ENCODE assay signal across 14 mouse cellular contexts in the genomic region with DNA sequence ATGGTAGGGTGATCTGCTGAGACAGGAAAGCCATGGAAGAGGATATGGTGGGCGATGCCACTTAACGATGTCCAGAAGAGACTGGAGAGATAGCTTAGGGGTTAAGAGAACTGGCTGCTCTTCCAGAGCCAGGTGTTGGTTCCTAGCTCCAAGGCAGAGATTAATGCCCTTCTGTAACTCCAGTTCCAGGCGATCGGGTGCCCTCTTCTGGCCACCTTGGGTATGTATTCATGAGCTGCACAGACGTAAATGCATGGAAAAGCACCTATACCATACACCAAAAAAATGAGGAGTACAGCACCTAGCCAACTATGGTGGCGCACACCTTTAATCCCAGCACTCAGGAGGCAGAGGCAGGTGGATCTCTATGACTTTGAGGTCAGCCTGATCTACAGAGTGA. TPM values are rescaled to one million over a fixed set of nuclear protein-coding genes. Genes with fewer than 3 reads are reported as not detected.
DNase-seq lines count a peak whose midpoint lies in the region; TF ChIP-seq lines count a peak whose summit lies in the region.
"Had no signal": no experiment of that assay in that cellular context is flagged by ENCODE, and none has a peak within 500 bp of the region (broad histone marks: within the 10 kb centered on the region; RNA-seq: fewer than 3 reads in every experiment).

No protein-coding gene starts in this region.

- TF ChIP-seq POLR2A in brain, embryonic 14.5 days (IDR thresholded peaks at IDR 0.05; ENCODE audit: borderline replicate concordance, extremely low read depth, insufficient read depth, insufficient read length, poor library complexity, severe bottlenecking): no peak

- no peak overlapping the region for H3K27ac ChIP-seq in layer of hippocampus, adult 2 months
- H3K27ac ChIP-seq: forebrain, embryonic 10.5 days; hindbrain, embryonic 10.5 days; liver, embryonic 13.5 days had no signal

- DNase-seq in layer of hippocampus, adult 2 months (ENCODE audit: low spot score in 2 of 2): no peak
- no peak for DNase-seq in layer of hippocampus, adult 8-10 months (ENCODE audit: low spot score in 2 of 2)
- DNase-seq in thymus, postnatal 14 days: peak; percentile 38
- no peak for DNase-seq in thymus, adult 18-20 months
- DNase-seq in brain, embryonic 14.5 days (ENCODE audit: low read depth): no peak
- DNase-seq in neural tube, embryonic 10.5 days (ENCODE audit: extremely low spot score, low spot score): no peak
- DNase-seq in adrenal gland, adult 8-10 months: no peak
- no peak for DNase-seq in right cerebral cortex, postnatal 14 days
- DNase-seq: adrenal gland, postnatal 10 days; cerebellum, adult 11 months; liver, embryonic 13.5 days had no signal

- TF ChIP-seq CTCF in layer of hippocampus, adult 2 months (conservative IDR thresholded peaks at IDR 0.05): peak; percentile 45
- TF ChIP-seq CTCF in brain, embryonic 14.5 days (IDR thresholded peaks at IDR 0.05; ENCODE audit: borderline replicate concordance, extremely low read depth, insufficient read depth, insufficient read length): peak; percentile 43; the same call in 1 of the 2 replicates

- no peak overlapping the region for H3K4me3 ChIP-seq in layer of hippocampus, adult 2 months
- H3K4me3 ChIP-seq: forebrain, embryonic 10.5 days; heart, embryonic 12.5 days; hindbrain, embryonic 10.5 days; liver, embryonic 13.5 days had no signal

RNA-seq across cellular contexts. Expression of gene Furin, which starts 19.5 kb away (rescaled TPM):
- 10 to 100 TPM; 39.4 to 40.6 TPM for total RNA-seq in layer of hippocampus, adult 2 months (2021)
- 10 to 100 TPM; 36.1 to 43.8 (median 39.7) TPM for total RNA-seq in layer of hippocampus, adult 8-10 months (2022)
- 13.3 and 22.8 TPM in 2 replicates for polyA plus RNA-seq in brain, embryonic 14.5 days (2012; rRNA removed)
- total RNA-seq in adrenal gland, adult 8-10 months (2022): 100 to 1,000 TPM; 153 to 192 (median 166) TPM

RNA-seq across cellular contexts. Expression of gene Fes, which starts 37.0 kb away (rescaled TPM):
- total RNA-seq in layer of hippocampus, adult 2 months (2021): 1 to 10 TPM; 5.0 to 5.7 TPM
- 10 to 100 TPM in 2 of 4 experiments, 1 to 10 TPM in 2; 7.0 to 20.0 (median 14.1) TPM for total RNA-seq in layer of hippocampus, adult 8-10 months (2022)
- 7.1 and 8.0 TPM in 2 replicates for polyA plus RNA-seq in brain, embryonic 14.5 days (2012; rRNA removed)
- total RNA-seq in adrenal gland, adult 8-10 months (2022): 10 to 100 TPM in 3 of 4 experiments, 1 to 10 TPM in 1; 7.1 to 20.3 (median 15.2) TPM

RNA-seq across cellular contexts. Expression of gene Man2a2, which starts 53.5 kb away (rescaled TPM):
- total RNA-seq in layer of hippocampus, adult 2 months (2021): 100 to 1,000 TPM; 169 to 178 TPM
- 100 to 1,000 TPM; 161 to 192 (median 173) TPM for total RNA-seq in layer of hippocampus, adult 8-10 months (2022)
- polyA plus RNA-seq in brain, embryonic 14.5 days (2012; rRNA removed): 59.9 and 78.3 TPM in 2 replicates
- 100 to 1,000 TPM in 3 of 4 experiments, 10 to 100 TPM in 1; 92.4 to 158 (median 132) TPM for total RNA-seq in adrenal gland, adult 8-10 months (2022)
